Mouse (Mus musculus) frontal cortex, postnatal 10 days (tissue): Measurements from ENCODE around the gene Ulk4.
A peak's percentile ranks its signal among the peaks of the same experiment; 100 is the strongest.
"Not testable (repeated sequence)": the region's sequence is repeated elsewhere in the genome, so short reads cannot be mapped to it uniquely, and the experiment has no call there.

Experiments
- DNase-seq, 2 experiments: peaks; one replicate each; pipeline ENCODE4 v3.0.0; 2022; ENCODE audit warnings: low spot score in 2 of 2, mixed read lengths in 1 of 2

Ulk4 gene

GRCm38 (mm10) chr9:121250854-121251253 lies 26.1 kb downstream of the Ulk4 start:
- peak; percentile 2 to 4 for DNase-seq

- peak; percentile 21 to 27 for DNase-seq
Observed at GRCm38 (mm10) chr9:121249805-121250204, 27.2 kb downstream of the Ulk4 start.

- peak; percentile 43 to 79 for DNase-seq
Observed at GRCm38 (mm10) chr9:121247956-121248775, 28.8 kb downstream of the Ulk4 start.

- no peak for DNase-seq
Observed at GRCm38 (mm10) chr9:121247047-121247446, 29.9 kb downstream of the Ulk4 start.

- DNase-seq = no peak
Observed at GRCm38 (mm10) chr9:121242331-121242730, 34.7 kb downstream of the Ulk4 start.

- no peak for DNase-seq
Observed at GRCm38 (mm10) chr9:121241806-121242205, 35.2 kb downstream of the Ulk4 start.

GRCm38 (mm10) chr9:121241366-121241765 lies 35.6 kb downstream of the Ulk4 start:
- no peak for DNase-seq

- DNase-seq = not testable (repeated sequence)
Observed at GRCm38 (mm10) chr9:121240242-121240641, 36.8 kb downstream of the Ulk4 start.

- no peak for DNase-seq
Observed at GRCm38 (mm10) chr9:121239571-121239970, 37.4 kb downstream of the Ulk4 start.

GRCm38 (mm10) chr9:121218636-121219035 lies 58.4 kb downstream of the Ulk4 start:
- DNase-seq = no peak

GRCm38 (mm10) chr9:121218230-121218629 lies 58.8 kb downstream of the Ulk4 start:
- DNase-seq = no peak

- DNase-seq = no peak
Observed at GRCm38 (mm10) chr9:121217742-121218141, 59.3 kb downstream of the Ulk4 start.

GRCm38 (mm10) chr9:121216536-121217320 lies 60.3 kb downstream of the Ulk4 start:
- DNase-seq = no peak

- DNase-seq = peak; percentile 34 to 55
Observed at GRCm38 (mm10) chr9:121215349-121216000, 61.5 kb downstream of the Ulk4 start.

GRCm38 (mm10) chr9:121212322-121212721 lies 64.7 kb downstream of the Ulk4 start:
- no peak for DNase-seq

GRCm38 (mm10) chr9:121205046-121205445 lies 72.0 kb downstream of the Ulk4 start:
- peak in 1 of 2 experiments; percentile 2 for DNase-seq

GRCm38 (mm10) chr9:121204149-121204800 lies 72.7 kb downstream of the Ulk4 start:
- peak in 1 of 2 experiments; percentile 1 for DNase-seq

- DNase-seq = no peak
Observed at GRCm38 (mm10) chr9:121203686-121204085, 73.3 kb downstream of the Ulk4 start.

GRCm38 (mm10) chr9:121199146-121199685 lies 77.8 kb downstream of the Ulk4 start:
- DNase-seq = peak in 1 of 2 experiments; percentile 1

- no peak for DNase-seq
Observed at GRCm38 (mm10) chr9:121196473-121196872, 80.5 kb downstream of the Ulk4 start.

GRCm38 (mm10) chr9:121195106-121195505 lies 81.9 kb downstream of the Ulk4 start:
- DNase-seq = no peak
